Mouse (Mus musculus): ENCODE measurements at regions not wholly inside any gene's neighbourhood (a gene's known extent, or its start where the extent isn't known, plus 50 kb on each side); places are given as distances from the start of the nearest gene placed in this dataset.

DNA sequence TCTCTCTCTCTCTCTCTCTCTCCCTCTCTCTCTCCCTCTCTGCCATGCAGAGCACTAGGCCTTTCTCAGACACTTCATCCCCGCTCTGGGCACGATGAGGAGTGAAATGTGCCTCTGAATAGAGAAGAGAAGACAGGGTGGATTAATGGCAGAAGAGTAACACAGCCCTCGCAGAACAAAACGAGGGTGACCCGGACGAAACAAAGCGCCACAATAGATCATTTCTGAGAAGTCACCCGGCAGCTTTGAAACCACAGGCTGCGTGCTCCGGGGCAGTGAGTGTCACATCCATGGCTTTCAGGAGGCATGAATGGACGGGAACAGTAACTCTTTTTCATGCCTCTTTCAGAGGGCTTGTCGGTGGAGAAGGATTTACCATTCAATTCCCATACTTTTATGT lies 66.8 kb upstream of the Pou3f3 start:
- no peak overlapping the region for H3K4me3 ChIP-seq (ENCODE audit: low read length)
- H3K9ac ChIP-seq (ENCODE audit: low read length): no peak overlapping the region
- no peaks in the 10 kb centered on the region for H3K36me3 ChIP-seq (ENCODE audit: control insufficient read depth, insufficient read depth, low read length)
- H3K4me1 ChIP-seq (replicated peaks; ENCODE audit: control insufficient read depth, insufficient read depth, low read length): peaks cover 9% of the 10 kb centered on the region
- H3K4me2 ChIP-seq (ENCODE audit: low read depth, low read length): no peak overlapping the region
- H3K27me3 ChIP-seq (ENCODE audit: control insufficient read depth, insufficient read depth, low read depth, low read length): no peaks in the 10 kb centered on the region
- H3K9me3 ChIP-seq (ENCODE audit: control insufficient read depth, low read length): no peaks in the 10 kb centered on the region
- H3K27ac ChIP-seq (ENCODE audit: low read length): no peak overlapping the region
- ATAC-seq (ENCODE audit: low read depth): no peak
- WGBS: 36% methylated on average over 12 of the region's 12 CpGs

DNA sequence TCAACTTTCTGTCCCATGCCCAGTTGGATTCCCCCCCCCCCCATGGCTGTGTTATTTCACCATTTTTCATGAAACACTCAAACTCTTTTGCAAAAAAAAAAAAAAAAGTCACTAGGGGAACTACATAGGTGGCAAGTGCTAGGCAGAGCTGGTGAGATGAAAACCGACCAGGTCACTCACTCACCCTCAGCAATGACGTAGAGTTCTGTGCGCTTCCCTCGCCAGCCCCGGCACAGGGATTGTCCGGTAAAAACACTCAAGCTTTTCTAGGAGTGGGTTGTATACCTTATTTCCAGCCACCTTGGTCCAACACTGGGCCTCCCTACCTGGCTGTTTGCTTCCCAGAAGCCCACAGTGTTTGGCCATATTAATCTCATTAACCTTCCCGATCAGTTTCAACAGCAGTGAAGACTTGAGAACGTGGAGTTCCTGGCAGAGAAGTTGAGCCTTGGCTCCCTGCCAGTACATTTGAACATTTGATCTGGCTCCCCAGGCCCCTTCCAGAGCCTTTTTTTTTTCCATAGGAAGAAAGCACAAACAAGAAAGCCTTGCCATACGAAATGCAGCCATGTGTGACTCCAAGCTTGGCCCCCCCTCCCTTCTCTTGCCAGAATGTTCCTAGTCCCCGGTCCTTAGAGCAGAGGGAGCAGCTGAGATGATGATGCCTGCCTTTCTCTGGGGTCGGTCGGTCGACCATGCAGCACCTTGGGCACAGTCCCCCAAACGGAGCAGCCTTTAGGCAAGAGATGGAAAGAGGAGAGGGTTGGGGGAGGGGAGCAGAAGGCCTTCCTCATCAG lies 65.9 kb upstream of the Pou3f3 start:
- H3K27me3 ChIP-seq (ENCODE audit: control insufficient read depth, insufficient read depth, low read depth, low read length): no peaks in the 10 kb centered on the region
- 35% methylated on average over 14 of the region's 14 CpGs for WGBS
- peak overlapping the region; percentile 6; the same call in 1 of the 2 replicates for H3K4me3 ChIP-seq (ENCODE audit: low read length)
- peaks cover 9% of the 10 kb centered on the region for H3K4me1 ChIP-seq (replicated peaks; ENCODE audit: control insufficient read depth, insufficient read depth, low read length)
- H3K4me2 ChIP-seq (ENCODE audit: low read depth, low read length): peak overlapping the region; percentile 42
- no peak overlapping the region for H3K9ac ChIP-seq (ENCODE audit: low read length)
- H3K9me3 ChIP-seq (ENCODE audit: control insufficient read depth, low read length): no peaks in the 10 kb centered on the region
- H3K36me3 ChIP-seq (ENCODE audit: control insufficient read depth, insufficient read depth, low read length): no peaks in the 10 kb centered on the region
- peak; percentile 70 for ATAC-seq (ENCODE audit: low read depth)
- H3K27ac ChIP-seq (ENCODE audit: low read length): peak overlapping the region; percentile 22; the same call in 1 of the 2 replicates

DNA sequence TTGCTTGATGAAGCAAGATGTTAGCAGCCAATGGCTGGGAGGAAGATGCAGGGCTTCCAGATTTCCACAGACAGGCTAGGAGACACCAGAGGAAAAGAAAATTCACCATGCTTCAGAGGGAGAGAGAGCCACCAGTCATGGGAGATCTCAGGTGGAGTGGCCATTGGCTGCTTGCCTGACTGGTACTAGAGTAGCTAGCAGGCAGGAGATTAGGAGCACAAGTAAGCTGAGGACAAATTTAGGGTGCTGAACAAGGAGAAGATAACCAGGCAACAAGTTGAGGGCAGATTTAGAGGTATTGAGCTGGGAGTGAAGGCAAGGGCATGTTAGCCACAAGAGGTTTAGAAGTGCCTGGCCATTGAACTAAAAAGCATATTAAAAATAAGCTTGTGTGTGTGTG lies 63.3 kb upstream of the Pou3f3 start:
- no peak overlapping the region for H3K4me3 ChIP-seq (ENCODE audit: low read length)
- H3K4me2 ChIP-seq (ENCODE audit: low read depth, low read length): no peak overlapping the region
- H3K4me1 ChIP-seq (replicated peaks; ENCODE audit: control insufficient read depth, insufficient read depth, low read length): peaks cover 9% of the 10 kb centered on the region
- H3K27ac ChIP-seq (ENCODE audit: low read length): no peak overlapping the region
- no peak for ATAC-seq (ENCODE audit: low read depth)
- no peaks in the 10 kb centered on the region for H3K36me3 ChIP-seq (ENCODE audit: control insufficient read depth, insufficient read depth, low read length)
- no peaks in the 10 kb centered on the region for H3K27me3 ChIP-seq (ENCODE audit: control insufficient read depth, insufficient read depth, low read depth, low read length)
- no peak overlapping the region for H3K9ac ChIP-seq (ENCODE audit: low read length)
- no peaks in the 10 kb centered on the region for H3K9me3 ChIP-seq (ENCODE audit: control insufficient read depth, low read length)

DNA sequence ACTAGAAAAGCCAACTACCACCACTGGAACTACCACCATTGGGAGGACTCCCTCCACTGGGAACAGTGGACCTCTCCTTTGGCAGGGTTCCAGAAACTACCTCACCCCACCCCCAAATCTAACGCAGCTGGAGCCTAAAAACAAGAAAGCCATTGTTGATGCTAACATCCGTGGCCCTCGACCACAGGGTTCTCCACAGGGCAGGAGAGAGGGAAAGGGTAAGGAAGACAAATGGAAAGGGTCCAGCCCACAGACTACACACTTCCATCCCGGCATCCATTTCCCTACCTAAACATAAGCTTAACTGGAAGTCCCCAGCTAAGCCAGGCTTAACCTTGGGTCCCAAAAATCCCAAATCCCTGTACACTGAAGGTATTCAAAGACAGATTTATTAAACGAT lies 59.0 kb upstream of the Pou3f3 start:
- WGBS: 53% methylated on average over 5 of the region's 5 CpGs
- Histone ChIP-seq H3K4me2 (ENCODE audit: low read depth, low read length) (no peak overlapping the region), H3K9me3 (ENCODE audit: control insufficient read depth, low read length) (no peaks in the 10 kb centered on the region), H3K4me3 (ENCODE audit: low read length) (no peak overlapping the region), H3K36me3 (ENCODE audit: control insufficient read depth, insufficient read depth, low read length) (no peaks in the 10 kb centered on the region), H3K27me3 (ENCODE audit: control insufficient read depth, insufficient read depth, low read depth, low read length) (no peaks in the 10 kb centered on the region), H3K27ac (ENCODE audit: low read length) (no peak overlapping the region), H3K9ac (ENCODE audit: low read length) (no peak overlapping the region), H3K4me1 (replicated peaks; ENCODE audit: control insufficient read depth, insufficient read depth, low read length) (no peaks in the 10 kb centered on the region)
- no peak for ATAC-seq (ENCODE audit: low read depth)
